Mouse (Mus musculus) G1E-ER4 (cell line): ENCODE measurements around the gene Aftph. TPM values are rescaled to one million over a fixed set of nuclear protein-coding genes. Genes with fewer than 3 reads are reported as not detected.

Source experiments
- GATA1 ChIP-seq: IDR thresholded peaks from one replicate; pipeline ENCODE4 v1.8.0; 2012; ENCODE audit warnings: low read length, inconsistent platforms
- polyA plus RNA-seq: library from polyadenylated mRNA; stranded (reverse); fragments of >175 nt; gene quantifications from 2 replicates; pipeline ENCODE4 v1.2.3, GENCODE M21; 2012

The Aftph gene
- polyA plus RNA-seq, 1 experiment, result 10.8 TPM

DNA sequence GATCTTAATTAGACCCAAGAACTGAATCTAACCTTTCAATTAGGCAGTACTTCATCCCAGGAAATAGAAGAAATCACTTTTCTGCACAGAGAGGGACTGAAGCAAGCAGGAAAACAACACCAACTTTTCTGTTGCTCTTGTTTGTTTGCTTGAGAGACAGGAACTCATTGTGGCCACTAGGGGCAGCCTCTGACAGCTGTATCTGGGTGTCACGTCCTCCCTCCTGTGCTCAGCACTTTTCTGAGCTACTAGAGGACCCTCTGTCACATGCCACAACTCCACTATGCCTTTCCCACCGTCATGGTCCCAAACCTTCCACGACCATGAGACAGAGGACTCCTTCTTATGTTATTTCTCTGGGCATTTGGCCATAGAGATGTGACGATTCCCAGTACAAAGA lies 79.7 kb downstream of the Aftph start:
- no peak for TF ChIP-seq GATA1

DNA sequence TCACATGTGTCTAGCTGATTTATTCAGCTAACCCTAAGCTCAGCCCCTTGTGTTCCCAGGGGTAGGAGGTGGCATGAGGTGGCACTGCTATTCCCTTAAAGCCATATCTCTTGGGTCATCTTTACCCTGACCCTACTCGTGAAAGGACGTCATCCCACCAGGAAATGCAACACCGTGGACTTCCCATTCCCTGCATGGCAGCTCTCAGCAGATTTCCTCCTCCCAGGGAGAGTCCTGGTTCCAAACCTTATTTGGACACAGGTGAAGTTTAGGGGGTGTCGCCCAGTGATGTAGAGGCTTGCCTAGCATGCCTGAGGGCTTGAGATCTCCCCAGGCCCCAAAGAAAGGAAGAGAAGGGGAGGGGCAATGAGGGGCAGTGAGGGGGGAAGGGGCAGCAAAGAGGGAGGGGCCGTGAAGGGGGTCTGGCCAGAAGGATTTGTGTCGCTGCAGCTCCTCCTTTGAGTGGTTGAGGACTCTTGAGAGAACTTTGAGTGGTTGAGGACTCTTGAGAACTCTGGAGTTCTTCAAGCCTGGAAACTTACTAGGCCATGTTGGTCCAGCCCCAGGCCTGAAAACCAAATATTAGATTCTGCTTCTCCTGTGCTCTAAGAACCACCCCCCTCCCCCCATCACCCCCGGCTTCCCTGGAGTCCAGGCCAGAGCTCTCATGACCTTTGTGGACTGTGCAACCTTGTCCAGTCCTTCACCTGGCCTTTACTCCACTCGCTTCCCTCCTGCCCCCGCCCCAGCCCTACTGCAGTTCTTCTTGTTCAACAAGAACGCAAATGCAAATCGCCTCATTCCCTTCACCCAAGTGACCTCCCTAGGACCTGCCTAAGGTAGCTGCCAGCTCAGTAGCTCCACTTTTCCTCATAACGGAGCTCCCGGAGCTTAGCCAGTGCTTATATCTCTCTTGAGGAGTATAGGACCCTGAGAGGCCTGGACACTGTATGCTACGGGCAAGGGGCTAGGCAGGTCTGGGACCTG lies 81.0 kb downstream of the Aftph start:
- TF ChIP-seq GATA1, result no peak

DNA sequence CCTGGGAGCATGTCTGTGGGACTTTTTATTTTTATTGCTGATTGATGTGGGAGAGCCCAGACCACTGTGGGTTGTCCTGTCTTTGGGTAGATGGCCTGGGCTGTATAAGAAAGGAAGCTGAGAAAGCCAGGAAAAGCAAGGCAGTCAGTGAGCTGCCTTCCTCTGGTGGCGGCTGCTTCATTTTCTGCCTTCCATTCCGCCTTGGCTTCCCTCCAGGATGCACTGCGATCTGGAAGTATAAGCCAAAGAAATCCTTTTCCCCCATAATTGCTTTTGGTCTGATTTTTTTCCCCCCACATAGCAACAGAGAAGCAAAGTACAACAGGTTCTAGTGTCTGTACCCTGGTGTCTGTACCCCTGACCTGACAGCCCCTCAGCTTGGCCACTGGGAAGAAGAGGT lies 82.3 kb downstream of the Aftph start:
- no peak for TF ChIP-seq GATA1

DNA sequence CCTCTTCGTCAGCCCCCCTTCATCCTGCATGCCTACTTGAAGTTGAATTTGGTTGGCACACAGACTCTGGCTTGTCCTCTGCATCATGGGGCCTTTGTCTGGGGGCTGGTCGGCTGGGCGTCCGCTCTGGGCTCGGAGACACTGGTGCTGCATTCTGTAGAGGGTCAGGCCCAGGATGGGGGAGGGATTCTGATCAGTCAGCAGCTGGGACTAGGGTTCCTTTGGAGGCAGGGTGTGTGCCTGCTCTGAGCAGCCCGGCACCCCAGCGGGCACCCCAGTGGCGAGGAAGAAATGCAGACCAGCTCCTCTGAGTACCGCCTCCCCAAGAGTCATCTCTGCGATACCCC lies 84.7 kb downstream of the Aftph start:
- TF ChIP-seq GATA1, result no peak

DNA sequence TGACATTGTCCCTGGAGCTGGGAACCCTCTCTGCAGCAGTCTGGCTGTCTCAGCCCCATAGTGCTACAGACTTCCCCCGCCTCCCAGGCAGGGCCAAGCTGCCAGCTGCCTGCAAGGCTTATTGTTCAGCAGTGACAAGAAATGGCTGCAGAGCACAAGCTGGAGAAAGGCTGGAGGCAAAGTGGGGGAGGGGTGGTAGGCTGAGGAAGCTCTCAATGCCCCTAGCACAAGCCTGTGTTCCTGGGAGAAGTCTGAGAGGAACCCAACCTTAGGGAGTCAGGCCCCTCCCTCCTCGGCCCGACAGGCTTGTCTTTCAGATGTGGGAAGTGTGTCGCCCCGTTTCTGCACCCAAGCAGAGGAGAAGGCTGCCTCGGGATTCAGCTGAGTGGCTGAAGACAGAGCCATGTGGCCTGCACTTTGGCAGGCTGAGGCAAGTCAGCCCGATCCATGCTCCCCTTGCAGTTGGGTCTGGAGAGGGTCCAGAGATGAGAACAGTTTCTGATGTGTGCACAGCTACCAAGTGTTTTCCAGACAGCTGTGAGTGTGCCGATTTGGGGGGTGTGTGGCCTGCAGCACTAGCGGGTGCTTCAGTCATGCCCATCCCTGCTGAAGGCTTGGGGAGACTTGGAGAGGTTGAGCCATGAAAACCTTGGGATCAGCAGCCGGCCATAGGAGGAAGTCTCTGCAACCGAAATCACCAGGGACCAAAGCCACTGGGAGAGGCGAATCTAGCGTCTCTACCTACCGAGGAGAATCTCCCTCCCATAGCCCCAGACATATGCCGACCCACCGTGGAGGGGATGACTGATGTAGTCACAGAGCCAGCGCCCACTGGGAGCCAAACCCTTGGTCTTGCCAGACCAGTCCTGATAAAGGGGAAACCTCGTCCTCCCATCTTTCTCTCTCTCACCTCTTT lies 85.3 kb downstream of the Aftph start:
- no peak for TF ChIP-seq GATA1

DNA sequence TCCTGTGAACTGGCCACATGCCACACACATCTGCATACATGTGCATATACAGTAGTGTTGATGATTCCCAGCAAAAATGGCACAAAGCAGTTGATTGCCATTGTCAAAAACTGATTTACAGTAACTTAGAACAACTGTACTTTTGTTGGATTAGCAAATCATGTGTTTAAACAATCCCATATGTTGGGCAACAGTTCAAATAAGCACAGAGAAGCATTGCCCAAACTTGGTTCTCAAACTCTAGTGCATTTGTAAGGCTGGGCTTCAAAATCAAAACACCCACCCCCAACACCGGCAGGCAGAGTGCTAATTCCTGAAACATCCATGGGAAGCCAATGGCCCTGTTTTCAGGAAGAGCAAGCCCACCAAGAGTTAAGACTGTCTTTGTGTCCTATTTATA lies 90.2 kb downstream of the Aftph start:
- TF ChIP-seq GATA1, result no peak

DNA sequence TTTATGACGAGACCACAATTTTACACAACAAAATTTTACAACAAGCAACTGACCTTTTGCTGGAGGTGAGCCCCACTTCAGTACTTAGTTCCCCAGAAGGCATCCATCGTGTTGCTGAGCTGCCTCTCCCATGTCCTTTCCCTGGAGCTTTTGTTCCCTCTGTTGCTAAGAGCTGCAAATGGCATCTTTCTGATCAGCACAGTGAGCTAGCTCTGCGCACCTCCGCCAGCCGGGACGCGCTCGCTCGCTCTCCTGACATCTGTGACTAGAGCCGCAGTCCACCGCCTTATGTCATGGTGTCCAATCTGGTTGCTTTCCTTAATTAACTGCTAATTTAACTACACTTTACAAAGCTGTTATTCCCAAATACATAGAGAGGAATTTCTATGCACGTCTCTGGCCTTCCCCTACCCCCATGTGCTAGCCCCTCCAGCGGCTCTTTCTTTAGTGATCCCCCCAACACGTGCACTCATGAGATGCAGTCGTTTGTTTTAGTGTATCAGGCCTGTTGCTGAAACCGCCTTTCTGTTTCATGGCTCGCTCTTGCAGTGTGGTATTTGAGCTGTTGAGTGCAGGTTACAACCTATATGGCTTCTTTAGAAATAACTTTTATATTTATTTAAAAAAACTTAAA lies 91.3 kb downstream of the Aftph start:
- TF ChIP-seq GATA1, result no peak

DNA sequence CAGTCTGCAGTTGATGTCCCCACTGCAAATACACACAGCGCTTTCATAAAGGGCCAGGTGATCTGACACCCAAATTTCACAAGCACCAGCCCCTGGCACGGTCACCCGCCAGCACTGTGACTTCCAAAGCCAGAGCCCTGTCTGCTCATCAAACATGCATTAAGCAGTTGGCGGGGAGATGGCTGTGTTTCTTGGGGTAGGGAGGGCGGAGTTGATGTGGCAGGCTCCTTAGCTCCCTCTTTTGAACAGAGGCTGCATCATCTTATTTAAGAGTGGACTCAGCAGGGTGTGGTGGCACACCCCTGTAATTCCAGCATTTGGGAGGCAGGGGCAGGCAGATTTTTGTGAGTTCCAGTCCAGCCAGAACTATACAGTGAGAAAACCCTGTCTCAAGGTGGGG lies 91.9 kb downstream of the Aftph start:
- TF ChIP-seq GATA1, result no peak

DNA sequence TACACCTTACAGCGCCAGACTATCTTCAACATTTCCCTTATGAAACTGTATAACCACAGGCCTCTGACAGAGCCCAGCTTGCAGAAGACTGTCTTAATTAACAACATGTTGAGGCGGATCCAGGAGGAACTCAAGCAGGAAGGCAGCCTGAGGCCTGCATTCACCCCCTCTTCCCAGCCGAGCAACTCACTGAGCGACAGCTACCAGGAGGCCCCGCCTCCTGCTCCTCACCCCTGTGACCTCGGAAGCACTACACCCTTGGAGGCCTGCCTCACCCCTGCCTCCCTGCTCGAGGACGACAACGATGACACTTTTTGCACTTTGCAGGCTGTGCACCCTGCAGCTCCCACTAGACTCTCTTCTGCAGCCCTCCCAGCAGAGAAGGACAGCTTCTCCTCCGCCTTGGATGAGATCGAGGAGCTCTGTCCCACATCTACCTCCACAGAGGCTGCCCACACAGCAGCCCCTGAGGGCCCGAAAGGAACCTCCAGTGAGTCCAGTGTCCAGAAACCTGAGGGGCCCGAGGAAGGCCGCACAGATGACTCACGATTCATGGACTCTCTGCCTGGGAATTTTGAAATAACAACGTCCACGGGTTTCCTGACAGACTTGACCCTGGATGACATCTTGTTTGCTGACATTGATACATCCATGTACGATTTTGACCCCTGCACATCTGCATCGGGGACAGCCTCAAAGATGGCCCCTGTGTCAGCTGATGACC lies 93.3 kb downstream of the Aftph start:
- TF ChIP-seq GATA1, result no peak

DNA sequence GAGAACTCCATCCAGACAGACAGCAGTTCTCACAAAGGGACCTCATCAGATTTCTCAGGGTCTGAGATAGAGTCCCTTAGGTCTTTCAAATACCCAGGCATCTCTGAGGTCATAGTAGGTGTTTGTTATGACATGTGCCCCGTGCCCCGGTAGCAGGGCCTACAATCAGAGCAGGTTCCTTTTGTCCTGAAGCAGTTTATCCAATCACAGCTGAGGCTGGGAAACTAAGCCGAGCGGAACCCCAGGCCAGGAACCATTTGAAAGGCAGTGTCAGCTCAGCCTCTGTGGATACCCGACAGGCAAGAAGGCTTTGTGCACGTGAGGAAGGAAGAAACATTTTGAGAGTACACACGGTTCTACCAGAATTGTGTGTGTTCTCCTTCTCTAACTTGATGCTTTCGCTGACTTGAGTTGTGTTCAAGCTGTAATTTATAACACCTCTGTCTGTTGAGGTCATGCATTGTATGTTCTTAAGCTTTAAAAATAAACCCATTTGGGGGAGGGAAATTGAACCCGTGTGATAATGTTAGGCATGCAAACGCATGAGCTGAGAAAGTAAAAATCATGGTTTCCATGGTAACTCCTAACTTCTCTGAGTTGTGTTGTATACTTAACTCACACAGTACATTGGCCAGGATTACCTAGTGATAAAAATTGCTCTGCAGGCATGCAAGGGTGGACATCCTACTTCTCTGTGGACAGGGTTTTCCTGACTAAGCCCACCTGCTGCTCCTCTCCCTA lies 94.2 kb downstream of the Aftph start:
- TF ChIP-seq GATA1, result no peak

DNA sequence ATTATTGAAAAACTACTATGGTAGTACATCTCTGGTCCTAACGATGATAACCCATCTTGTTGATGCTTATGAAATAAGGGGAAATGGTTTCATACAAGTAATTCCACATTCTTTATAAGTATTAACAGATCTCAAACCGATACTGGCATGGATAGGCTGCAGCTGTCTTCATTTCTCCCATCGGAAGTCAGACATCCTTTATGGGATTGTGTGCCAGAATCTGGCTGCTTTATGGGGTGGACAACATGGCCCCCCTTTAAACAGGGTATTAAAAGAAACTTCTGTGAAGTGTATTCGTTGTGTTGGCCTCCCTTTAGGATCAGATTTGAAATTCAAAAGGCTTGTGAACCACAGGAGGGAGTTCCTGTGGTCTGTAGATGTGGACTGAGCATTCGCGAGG lies 95.2 kb downstream of the Aftph start:
- TF ChIP-seq GATA1, result no peak

DNA sequence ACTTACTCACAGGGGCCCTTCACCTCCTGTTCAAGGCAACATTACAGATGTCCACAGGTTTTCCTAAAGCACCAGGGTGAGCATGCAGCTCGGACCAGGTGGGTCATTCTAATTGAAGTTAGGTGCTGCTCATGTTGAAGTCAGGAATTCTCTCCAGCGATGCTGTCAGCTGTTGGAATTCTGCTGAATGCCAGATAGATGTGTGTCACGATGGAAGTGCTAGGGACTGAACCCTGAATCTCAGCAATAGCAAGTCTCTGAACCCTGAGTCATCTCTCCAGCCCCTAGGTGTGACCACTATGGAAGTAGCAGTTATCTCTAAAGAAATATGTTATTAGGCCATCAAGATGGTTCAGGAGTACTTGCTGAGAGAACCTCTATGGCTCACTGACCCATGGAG lies 95.9 kb downstream of the Aftph start:
- TF ChIP-seq GATA1, result no peak

DNA sequence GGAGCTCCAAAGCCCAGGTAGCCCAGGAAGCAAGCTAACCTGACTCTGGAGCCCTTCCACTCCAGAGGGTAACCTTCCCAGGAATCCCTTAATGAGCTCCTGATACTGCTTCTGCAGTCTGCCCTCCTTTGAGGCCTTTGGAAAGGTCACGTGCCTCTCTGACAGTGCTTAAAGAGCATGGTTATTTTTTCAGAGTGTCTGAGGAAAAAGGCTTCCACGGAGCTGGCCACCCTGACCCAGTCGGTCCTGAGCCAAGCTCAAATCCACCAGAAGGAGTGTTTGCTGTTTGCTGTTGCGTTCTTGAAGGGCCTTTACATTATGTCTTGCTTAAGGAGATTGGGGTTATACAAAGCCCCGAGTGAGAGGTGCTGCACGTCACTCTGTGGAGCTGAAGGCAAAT lies 96.5 kb downstream of the Aftph start:
- no peak for TF ChIP-seq GATA1

DNA sequence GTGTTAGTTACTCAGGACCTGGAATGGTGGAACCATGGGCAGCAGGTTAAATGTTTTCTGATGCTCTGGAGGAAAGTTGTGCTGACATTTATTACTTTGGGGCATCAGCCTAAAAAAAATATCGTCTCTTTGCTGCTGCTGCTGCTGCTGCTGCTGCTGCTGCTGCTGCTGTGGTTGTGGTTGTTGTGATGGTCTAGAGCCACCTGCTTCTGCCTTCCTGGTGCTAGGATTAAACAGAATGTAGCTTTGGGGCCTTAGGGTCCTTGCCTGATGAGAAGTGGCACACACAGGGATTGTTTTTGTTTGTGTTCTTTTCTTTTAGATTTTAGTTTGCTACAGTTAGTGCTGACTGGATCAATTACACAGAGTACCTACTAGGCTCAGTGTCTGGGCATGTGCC lies 97.2 kb downstream of the Aftph start:
- no peak for TF ChIP-seq GATA1

DNA sequence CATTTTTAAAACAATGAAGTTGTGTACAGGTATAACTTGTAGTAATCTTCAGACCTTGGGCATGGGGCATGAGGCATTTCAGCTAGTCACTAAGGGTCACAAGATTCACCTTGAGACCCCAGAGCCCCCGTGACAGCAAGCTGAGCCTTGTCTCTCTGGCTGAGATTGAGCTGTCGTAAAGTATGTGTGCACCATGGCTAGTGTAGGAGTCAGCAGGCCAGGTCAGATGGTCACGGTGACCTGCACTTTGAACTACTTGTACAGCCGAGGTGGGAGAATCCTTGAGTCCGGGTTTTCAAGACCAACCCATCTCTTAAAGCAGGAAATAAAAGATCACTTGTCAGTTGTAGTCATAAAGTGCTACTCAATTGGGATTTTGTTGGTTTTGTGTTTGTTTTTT lies 98.2 kb downstream of the Aftph start:
- TF ChIP-seq GATA1, result no peak
